Mouse (Mus musculus): ENCODE measurements around the gene Mrfap1. TPM values are rescaled to one million over a fixed set of nuclear protein-coding genes. Genes with fewer than 3 reads are reported as not detected.

Mrfap1 gene
- total and polyA plus RNA-seq, 2 experiments from 2014 or later, result 222 to 247 TPM

GRCm38 (mm10) chr5:36820142-36820541 is 23.6 kb upstream of the Mrfap1 start:
- H3K27ac ChIP-seq (ENCODE audit: low read depth), result no peak overlapping the region
- peak; percentile 64 for TF ChIP-seq CTCF (IDR thresholded peaks at IDR 0.05; ENCODE audit: low read depth)
- TF ChIP-seq EP300 (IDR thresholded peaks at IDR 0.05; ENCODE audit: low read depth), result no peak
- no peak overlapping the region for H3K4me2 ChIP-seq (ENCODE audit: low read depth, low read length)
- H3K9me3 ChIP-seq (replicated peaks; ENCODE audit: control insufficient read depth, low read length), result no peaks in the 10 kb centered on the region
- no peaks in the 10 kb centered on the region for H3K4me1 ChIP-seq (ENCODE audit: control insufficient read depth, insufficient read depth)
- ATAC-seq (ENCODE audit: insufficient read depth, low read depth) (0 out of 2 replicates have a peak, but pooled peaks have one; percentile 24), DNase-seq (ENCODE audit: low spot score) (no peak)
- H3K27me3 ChIP-seq (ENCODE audit: control insufficient read depth, insufficient read depth, low read length), result no peaks in the 10 kb centered on the region
- no peak overlapping the region for H3K9ac ChIP-seq (replicated peaks; ENCODE audit: low read depth, low read length)
- WGBS, result 43% methylated on average over 6 of the region's 6 CpGs
- H3K4me3 ChIP-seq (ENCODE audit: low read depth, low read length), result no peak overlapping the region
- H3K36me3 ChIP-seq (replicated peaks; ENCODE audit: control insufficient read depth, insufficient read depth, low read length), result peaks cover 41% of the 10 kb centered on the region

GRCm38 (mm10) chr5:36819742-36820141 is 23.2 kb upstream of the Mrfap1 start:
- no peak overlapping the region for H3K4me3 ChIP-seq (ENCODE audit: low read depth, low read length)

GRCm38 (mm10) chr5:36817738-36818137 is 21.2 kb upstream of the Mrfap1 start:
- Histone ChIP-seq H3K4me3 (ENCODE audit: low read depth, low read length) (no peak overlapping the region), H3K36me3 (replicated peaks; ENCODE audit: control insufficient read depth, insufficient read depth, low read length) (peaks cover 49% of the 10 kb centered on the region), H3K9me3 (replicated peaks; ENCODE audit: control insufficient read depth, low read length) (no peaks in the 10 kb centered on the region), H3K4me1 (ENCODE audit: control insufficient read depth, insufficient read depth) (no peaks in the 10 kb centered on the region), H3K4me2 (ENCODE audit: low read depth, low read length) (no peak overlapping the region), H3K27ac (ENCODE audit: low read depth) (no peak overlapping the region), H3K27me3 (ENCODE audit: control insufficient read depth, insufficient read depth, low read length) (no peaks in the 10 kb centered on the region), H3K9ac (replicated peaks; ENCODE audit: low read depth, low read length) (no peak overlapping the region)
- ATAC-seq (ENCODE audit: insufficient read depth, low read depth) (no peak), DNase-seq (ENCODE audit: low spot score) (no peak)
- WGBS, result 60% methylated on average over 3 of the region's 3 CpGs
- TF ChIP-seq CTCF (IDR thresholded peaks at IDR 0.05; ENCODE audit: low read depth), result peak; percentile 19
- TF ChIP-seq EP300 (IDR thresholded peaks at IDR 0.05; ENCODE audit: low read depth), result no peak

More at GRCm38 (mm10) chr5:36819742-36820141, 23.2 kb upstream of the Mrfap1 start:
- 79% methylated on average over 5 of the region's 5 CpGs for WGBS
- no peaks in the 10 kb centered on the region for H3K27me3 ChIP-seq (ENCODE audit: control insufficient read depth, insufficient read depth, low read length)
- H3K4me2 ChIP-seq (ENCODE audit: low read depth, low read length), result no peak overlapping the region
- H3K4me1 ChIP-seq (ENCODE audit: control insufficient read depth, insufficient read depth), result no peaks in the 10 kb centered on the region
- no peak for TF ChIP-seq CTCF (IDR thresholded peaks at IDR 0.05; ENCODE audit: low read depth)
- TF ChIP-seq EP300 (IDR thresholded peaks at IDR 0.05; ENCODE audit: low read depth), result no peak
- ATAC-seq (ENCODE audit: insufficient read depth, low read depth) (no peak), DNase-seq (ENCODE audit: low spot score) (no peak)
- no peak overlapping the region for H3K9ac ChIP-seq (replicated peaks; ENCODE audit: low read depth, low read length)
- H3K36me3 ChIP-seq (replicated peaks; ENCODE audit: control insufficient read depth, insufficient read depth, low read length), result peaks cover 45% of the 10 kb centered on the region
- no peak overlapping the region for H3K27ac ChIP-seq (ENCODE audit: low read depth)
- no peaks in the 10 kb centered on the region for H3K9me3 ChIP-seq (replicated peaks; ENCODE audit: control insufficient read depth, low read length)

GRCm38 (mm10) chr5:36814554-36814953 is 18.0 kb upstream of the Mrfap1 start:
- TF ChIP-seq EP300 (IDR thresholded peaks at IDR 0.05; ENCODE audit: low read depth) (no peak), CTCF (IDR thresholded peaks at IDR 0.05; ENCODE audit: low read depth) (no peak)
- H3K27ac ChIP-seq (ENCODE audit: low read depth), result no peak overlapping the region
- H3K4me1 ChIP-seq (ENCODE audit: control insufficient read depth, insufficient read depth), result no peaks in the 10 kb centered on the region
- no peak overlapping the region for H3K4me3 ChIP-seq (ENCODE audit: low read depth, low read length)
- no peak overlapping the region for H3K9ac ChIP-seq (replicated peaks; ENCODE audit: low read depth, low read length)
- no peak overlapping the region for H3K4me2 ChIP-seq (ENCODE audit: low read depth, low read length)
- DNase-seq (ENCODE audit: low spot score) (no peak), ATAC-seq (ENCODE audit: insufficient read depth, low read depth) (no peak)
- H3K36me3 ChIP-seq (replicated peaks; ENCODE audit: control insufficient read depth, insufficient read depth, low read length), result peaks cover 40% of the 10 kb centered on the region
- 69% methylated on average over 6 of the region's 6 CpGs for WGBS
- no peaks in the 10 kb centered on the region for H3K9me3 ChIP-seq (replicated peaks; ENCODE audit: control insufficient read depth, low read length)
- H3K27me3 ChIP-seq (ENCODE audit: control insufficient read depth, insufficient read depth, low read length), result no peaks in the 10 kb centered on the region

- Histone ChIP-seq H3K4me2 (ENCODE audit: low read depth, low read length) (no peak overlapping the region), H3K27me3 (ENCODE audit: control insufficient read depth, insufficient read depth, low read length) (no peaks in the 10 kb centered on the region), H3K9me3 (replicated peaks; ENCODE audit: control insufficient read depth, low read length) (no peaks in the 10 kb centered on the region), H3K27ac (ENCODE audit: low read depth) (no peak overlapping the region), H3K4me1 (ENCODE audit: control insufficient read depth, insufficient read depth) (peaks cover 4% of the 10 kb centered on the region; the same call in 1 of the 2 replicates), H3K4me3 (ENCODE audit: low read depth, low read length) (no peak overlapping the region), H3K36me3 (replicated peaks; ENCODE audit: control insufficient read depth, insufficient read depth, low read length) (peaks cover 29% of the 10 kb centered on the region), H3K9ac (replicated peaks; ENCODE audit: low read depth, low read length) (no peak overlapping the region)
- 31% methylated on average over 3 of the region's 3 CpGs for WGBS
- TF ChIP-seq CTCF (IDR thresholded peaks at IDR 0.05; ENCODE audit: low read depth) (peak; percentile 90), EP300 (IDR thresholded peaks at IDR 0.05; ENCODE audit: low read depth) (no peak)
- DNase-seq (ENCODE audit: low spot score) (peak; percentile 68), ATAC-seq (ENCODE audit: insufficient read depth, low read depth) (peak; percentile 58)
Observed at GRCm38 (mm10) chr5:36811413-36811812, 14.8 kb upstream of the Mrfap1 start.

GRCm38 (mm10) chr5:36810634-36811033 is 14.1 kb upstream of the Mrfap1 start:
- Histone ChIP-seq H3K4me3 (ENCODE audit: low read depth, low read length) (no peak overlapping the region), H3K27me3 (ENCODE audit: control insufficient read depth, insufficient read depth, low read length) (no peaks in the 10 kb centered on the region), H3K4me2 (ENCODE audit: low read depth, low read length) (no peak overlapping the region), H3K9ac (replicated peaks; ENCODE audit: low read depth, low read length) (no peak overlapping the region), H3K36me3 (replicated peaks; ENCODE audit: control insufficient read depth, insufficient read depth, low read length) (peaks cover 21% of the 10 kb centered on the region), H3K4me1 (ENCODE audit: control insufficient read depth, insufficient read depth) (peaks cover 4% of the 10 kb centered on the region; the same call in 1 of the 2 replicates), H3K9me3 (replicated peaks; ENCODE audit: control insufficient read depth, low read length) (no peaks in the 10 kb centered on the region), H3K27ac (ENCODE audit: low read depth) (no peak overlapping the region)
- ATAC-seq (ENCODE audit: insufficient read depth, low read depth) (no peak), DNase-seq (ENCODE audit: low spot score) (no peak)
- 79% methylated on average over 3 of the region's 3 CpGs for WGBS
- TF ChIP-seq CTCF (IDR thresholded peaks at IDR 0.05; ENCODE audit: low read depth) (no peak), EP300 (IDR thresholded peaks at IDR 0.05; ENCODE audit: low read depth) (no peak)

All from heart, postnatal 0 days (tissue).